Mouse (Mus musculus): ENCODE data around the gene Tbp.

DNA sequence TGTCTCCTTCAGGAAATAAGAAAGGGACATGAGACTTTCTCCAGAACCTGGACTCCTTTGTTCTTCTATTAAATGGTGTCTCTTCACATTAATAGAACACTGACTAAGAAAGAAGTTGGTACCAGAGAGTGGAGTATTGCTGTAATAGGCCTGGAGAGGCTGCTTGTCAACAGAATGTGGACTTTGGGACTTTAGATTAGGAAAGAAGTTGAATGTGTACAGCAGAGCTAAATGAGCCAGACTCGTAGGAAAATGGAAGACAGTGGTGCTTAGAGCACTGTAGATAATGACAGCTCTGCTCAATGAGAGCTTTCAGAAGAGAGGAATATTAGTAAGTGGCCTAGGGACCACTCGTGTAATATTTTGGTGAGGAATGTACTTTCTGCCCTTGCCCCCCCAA, 43.1 kb upstream of the Tbp start:
- TF ChIP-seq POLR2A (IDR thresholded peaks at IDR 0.05; ENCODE audit: insufficient read depth, low read depth, low read length) (no peak), CTCF (IDR thresholded peaks at IDR 0.05; ENCODE audit: insufficient read depth, low read depth, low read length) (no peak)

All from olfactory bulb, adult 2 months (tissue).